Mouse (Mus musculus) layer of hippocampus, adult 9-11 months (tissue): ENCODE results near the gene Fbxl5.

Experiments used
- DNase-seq: peaks from one replicate; pipeline ENCODE4 v3.0.0; 2022

Gene Fbxl5

GRCm38 (mm10) chr5:43826883-43827282 lies 5.4 kb upstream of the Fbxl5 start:
- no peak for DNase-seq

DNA sequence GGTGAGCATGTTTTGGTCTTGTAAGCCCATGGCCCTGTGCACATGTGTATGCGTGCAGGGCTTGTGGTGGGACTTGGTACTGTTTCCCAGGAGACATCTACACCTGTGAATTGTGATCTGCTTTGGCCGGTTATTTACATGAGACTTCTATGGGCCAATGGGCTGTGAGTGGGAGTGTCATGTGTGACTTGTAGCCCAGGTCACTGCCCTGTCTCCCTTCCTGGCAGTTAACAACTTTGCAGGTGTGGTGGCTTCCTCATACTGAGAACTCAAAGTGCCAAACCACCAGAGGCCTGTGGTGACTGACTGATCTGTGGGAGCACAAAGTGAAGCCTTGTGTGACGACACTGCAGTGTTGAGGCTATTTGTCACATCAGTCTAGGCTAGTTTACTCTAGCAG lies 3.1 kb upstream of the Fbxl5 start:
- DNase-seq: no peak

DNA sequence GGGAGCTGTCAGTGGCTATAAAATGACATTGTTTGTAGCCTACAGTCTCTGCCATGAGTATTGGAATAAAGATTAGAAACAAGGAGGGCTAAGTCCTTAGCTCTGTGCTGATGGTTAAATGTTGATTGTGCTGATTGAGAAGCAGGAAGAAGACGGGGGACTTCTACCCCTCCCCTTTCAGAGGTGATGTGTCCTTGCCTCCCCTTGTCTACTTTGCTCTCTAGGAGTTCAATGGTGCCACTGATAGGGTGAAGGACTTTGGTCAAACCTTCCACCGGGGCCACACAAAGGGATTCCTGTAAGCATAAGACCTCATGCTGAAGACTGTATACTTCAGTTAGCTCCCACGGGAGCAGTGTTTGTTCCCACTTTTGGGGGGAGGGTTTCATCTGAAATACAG lies 1.4 kb upstream of the Fbxl5 start:
- DNase-seq: no peak

DNA sequence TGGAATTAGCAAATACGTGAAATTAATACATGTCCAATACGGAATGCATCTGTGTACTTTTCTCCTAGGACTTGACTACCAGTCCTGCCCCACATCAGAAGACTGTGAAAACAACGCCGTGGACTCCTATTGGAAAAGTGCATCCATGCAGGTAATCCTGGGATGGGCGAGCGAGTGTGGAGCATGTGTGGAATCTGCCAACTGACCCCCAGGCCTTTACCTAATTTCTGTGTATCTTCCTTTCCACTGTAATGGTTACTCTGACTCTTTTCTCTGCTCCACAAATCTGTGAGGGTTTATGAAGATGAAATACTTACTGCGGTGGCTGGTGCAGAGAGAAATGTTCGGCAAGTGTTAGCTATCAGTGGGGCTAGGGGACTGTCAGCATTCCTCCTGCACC lies 761 bp upstream of the Fbxl5 start:
- no peak for DNase-seq

DNA sequence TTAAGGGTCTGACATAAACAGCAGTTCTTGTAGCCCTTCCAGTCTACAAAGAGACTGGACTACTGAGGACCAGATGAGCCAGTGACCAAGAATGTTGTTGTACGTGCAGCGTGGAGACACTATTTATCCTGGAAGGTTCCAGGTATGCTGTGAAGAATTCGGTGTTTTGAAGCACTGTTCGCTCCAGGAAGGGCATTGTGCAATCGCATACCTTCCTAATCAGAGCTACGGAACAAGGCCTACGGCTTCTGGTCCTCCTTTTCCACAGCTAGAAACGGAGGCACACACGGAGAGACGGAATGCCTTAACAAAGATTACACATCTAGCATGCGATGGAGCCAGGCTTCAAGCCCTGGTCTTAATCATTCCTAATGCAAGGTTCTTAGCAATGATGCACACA lies 653 bp downstream of the Fbxl5 start:
- DNase-seq: no peak

DNA sequence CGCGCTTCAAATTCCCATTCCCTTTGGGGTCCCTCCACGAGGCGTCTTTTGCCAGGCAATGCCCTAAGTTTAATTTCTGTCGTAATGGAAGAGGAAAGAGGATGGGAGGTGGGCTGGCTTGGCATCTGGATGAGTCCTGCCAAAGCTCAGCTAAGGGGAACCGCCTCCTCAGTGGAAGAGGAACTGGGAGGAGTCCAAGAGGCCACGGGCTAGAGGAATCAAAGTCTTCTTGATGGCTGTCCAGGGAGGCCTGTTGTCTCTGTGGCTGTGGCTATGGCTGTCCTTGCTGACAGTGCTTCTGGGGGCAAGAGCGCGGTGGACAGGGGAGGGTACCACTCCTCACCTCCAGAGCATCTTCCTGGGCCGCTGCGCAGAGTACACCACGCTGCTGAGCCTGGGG lies 2.7 kb downstream of the Fbxl5 start, which contains the start of gene Bst1:
Bst1 (plus strand) TSS at position 191 of the 400 bp plus-strand sequence.
- no peak for DNase-seq

- no peak for DNase-seq
Observed at GRCm38 (mm10) chr5:43815769-43816168, 5.7 kb downstream of the Fbxl5 start.

DNA sequence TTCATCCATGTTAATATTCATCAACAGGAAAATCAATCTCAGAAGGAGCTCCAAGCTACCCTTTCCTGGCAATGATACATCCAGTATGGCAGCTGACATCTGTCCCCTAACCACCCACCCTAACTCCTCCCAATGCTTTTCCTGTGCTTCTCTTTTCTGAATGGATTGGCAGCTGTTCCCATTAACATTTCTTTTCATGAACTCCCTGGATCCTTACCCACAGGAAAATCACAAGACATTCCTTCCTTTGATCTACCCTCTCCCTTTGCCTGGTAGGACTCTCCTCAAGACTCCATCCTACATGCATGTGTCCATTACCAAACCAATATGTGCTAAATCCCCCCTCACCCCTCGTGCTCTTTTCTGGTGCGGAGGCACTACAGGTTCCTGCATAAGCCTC lies 6.9 kb downstream of the Fbxl5 start:
- no peak for DNase-seq

- DNase-seq: no peak
Observed at GRCm38 (mm10) chr5:43810427-43811062, 10.9 kb downstream of the Fbxl5 start.

DNA sequence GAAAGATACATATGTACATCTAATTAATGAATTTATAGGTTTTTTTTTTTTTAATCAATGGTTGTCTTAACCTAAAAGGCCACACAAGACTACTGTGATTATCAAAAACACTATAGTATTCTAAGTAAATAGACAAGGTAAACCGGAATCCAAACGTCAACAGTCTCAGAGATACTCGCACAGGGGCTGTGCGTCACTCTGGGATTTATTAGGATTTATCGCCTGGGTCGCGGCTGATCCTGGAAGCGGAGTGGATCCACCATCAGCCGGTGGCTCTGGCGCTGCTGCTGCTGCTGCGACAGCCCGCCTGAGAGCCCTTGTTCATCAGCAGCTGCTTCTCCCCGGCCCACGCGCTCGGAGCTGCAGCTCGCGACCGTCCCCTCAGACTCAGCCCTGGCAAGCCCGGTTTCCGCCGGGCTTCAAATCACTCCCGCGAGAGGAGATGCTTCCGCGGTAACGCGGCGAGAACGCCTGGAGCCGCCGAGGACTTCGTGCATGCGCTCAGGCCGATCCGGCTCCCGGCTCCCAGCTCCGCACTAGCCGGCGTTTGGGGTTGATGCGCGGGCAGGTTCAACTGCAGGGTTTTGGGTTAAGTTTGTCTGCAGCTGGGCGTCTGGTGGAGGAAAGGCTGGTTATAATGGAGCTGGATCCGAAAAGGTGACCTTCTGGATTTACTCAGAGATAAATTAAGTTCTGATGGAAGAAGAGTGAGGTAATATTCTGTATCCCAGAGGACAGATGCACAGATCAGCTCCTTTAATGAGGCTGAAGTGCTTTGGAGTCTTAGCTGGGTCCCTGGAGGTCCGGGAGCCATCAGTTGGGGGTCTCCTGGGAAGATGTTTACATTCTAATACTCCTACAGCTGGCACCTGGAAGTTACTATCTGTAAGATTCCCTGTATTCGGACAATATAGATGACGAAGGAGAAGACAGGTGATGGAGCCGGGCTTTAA lies 13.4 kb downstream of the Fbxl5 start:
- peak; percentile 82 for DNase-seq

- DNase-seq: no peak
Observed at GRCm38 (mm10) chr5:43806914-43807313, 14.5 kb downstream of the Fbxl5 start.

GRCm38 (mm10) chr5:43806340-43806739 lies 15.1 kb downstream of the Fbxl5 start:
- no peak for DNase-seq

- DNase-seq: no peak
Observed at GRCm38 (mm10) chr5:43805401-43805800, 16.0 kb downstream of the Fbxl5 start.

GRCm38 (mm10) chr5:43801798-43802197 lies 19.6 kb downstream of the Fbxl5 start:
- DNase-seq: no peak

DNA sequence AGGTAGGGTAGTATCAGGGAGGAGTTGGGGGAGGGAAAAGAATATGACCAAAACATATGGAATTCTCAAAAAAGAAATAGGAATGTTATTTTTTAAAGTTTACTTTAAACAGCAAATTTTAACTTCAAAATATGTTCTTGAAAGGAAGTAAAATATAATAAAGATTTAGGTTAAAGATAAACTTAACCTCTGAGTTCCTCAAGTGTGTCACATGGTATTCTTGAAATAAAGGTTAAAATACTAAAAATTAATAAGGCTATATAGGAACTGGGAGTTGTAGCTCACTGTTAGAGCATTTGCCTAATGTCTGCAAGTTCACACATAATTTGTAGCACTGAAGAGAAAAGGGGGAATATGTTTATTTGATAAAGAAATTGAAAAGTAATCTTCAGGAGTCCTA lies 20.2 kb downstream of the Fbxl5 start:
- DNase-seq: no peak

GRCm38 (mm10) chr5:43800700-43801099 lies 20.7 kb downstream of the Fbxl5 start:
- no peak for DNase-seq

DNA sequence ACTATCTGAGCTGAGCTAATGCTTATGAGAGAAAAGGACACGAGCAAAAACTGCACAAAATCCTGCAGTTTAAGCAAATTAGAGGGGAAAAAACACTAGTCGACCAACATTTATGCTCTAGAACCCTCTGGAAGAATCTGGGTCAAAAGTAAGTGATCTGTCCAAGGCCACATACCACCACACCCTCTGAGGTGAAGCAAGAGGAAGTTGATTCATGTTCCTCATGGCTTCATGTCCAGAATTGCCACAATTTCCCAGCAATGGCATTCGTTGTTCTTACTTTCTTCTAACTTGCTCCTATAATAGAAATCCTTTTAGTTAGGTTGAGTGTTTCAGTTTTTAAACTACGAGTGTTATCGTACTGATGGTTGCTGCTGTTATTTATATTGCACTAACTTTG lies 21.9 kb downstream of the Fbxl5 start:
- no peak for DNase-seq

GRCm38 (mm10) chr5:43792354-43792753 lies 29.1 kb downstream of the Fbxl5 start:
- no peak for DNase-seq

DNA sequence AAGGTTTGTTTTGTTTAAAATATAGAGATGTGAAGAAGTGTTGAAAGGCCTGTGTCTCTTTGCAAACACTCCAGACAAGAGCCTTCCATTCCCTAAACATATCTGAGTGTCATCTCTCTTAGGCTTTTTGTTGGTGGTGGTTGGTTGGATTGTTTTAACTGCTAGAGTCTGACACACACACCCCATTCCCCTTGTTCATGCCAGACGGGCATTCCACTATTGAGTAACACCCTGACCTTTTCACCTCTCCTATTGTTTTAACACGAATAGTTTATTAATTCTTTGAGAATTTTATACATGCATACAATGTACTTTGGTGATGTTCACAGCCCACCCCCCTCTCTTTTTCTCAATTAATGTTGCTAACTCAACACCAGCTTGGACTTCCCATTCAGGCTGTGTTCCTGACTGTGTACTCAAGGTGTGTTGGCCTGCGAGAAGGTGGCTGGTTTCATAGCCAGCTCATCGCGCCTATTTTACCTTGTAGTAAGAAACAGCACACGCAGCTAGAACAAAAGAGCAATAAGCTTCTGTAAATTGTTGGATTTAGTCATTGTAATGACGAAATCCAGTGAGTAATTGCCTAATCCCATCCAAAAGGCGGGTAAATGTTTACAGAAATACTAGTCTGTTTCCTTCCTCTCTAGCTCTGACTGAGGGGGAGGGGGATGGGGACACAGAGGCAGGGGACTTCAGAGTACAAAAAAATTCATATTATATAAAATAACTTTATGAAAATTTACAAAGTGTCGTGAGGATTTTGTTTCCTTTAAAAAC lies 33.3 kb downstream of the Fbxl5 start:
- no peak for DNase-seq

DNA sequence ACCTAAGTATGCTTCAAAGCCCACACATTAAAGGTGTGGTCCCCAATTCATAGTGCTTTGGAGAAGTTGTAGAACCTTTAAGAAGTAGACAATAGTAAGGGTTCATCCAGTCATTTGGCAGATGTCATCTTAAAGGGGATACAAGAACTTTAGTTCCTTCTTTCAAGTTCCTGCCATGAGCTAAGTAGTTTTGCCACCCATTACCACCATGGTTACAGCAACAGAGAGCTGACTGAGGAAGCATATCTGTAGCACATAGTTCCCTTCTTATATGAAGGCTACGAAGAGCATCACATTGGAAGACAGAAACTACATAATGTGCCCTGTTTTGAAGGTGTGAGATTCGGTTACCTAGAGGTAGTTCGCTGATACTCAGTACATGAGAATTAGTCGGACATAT lies 34.8 kb downstream of the Fbxl5 start:
- DNase-seq: no peak

- DNase-seq: no peak
Observed at GRCm38 (mm10) chr5:43783996-43784395, 37.4 kb downstream of the Fbxl5 start.

DNA sequence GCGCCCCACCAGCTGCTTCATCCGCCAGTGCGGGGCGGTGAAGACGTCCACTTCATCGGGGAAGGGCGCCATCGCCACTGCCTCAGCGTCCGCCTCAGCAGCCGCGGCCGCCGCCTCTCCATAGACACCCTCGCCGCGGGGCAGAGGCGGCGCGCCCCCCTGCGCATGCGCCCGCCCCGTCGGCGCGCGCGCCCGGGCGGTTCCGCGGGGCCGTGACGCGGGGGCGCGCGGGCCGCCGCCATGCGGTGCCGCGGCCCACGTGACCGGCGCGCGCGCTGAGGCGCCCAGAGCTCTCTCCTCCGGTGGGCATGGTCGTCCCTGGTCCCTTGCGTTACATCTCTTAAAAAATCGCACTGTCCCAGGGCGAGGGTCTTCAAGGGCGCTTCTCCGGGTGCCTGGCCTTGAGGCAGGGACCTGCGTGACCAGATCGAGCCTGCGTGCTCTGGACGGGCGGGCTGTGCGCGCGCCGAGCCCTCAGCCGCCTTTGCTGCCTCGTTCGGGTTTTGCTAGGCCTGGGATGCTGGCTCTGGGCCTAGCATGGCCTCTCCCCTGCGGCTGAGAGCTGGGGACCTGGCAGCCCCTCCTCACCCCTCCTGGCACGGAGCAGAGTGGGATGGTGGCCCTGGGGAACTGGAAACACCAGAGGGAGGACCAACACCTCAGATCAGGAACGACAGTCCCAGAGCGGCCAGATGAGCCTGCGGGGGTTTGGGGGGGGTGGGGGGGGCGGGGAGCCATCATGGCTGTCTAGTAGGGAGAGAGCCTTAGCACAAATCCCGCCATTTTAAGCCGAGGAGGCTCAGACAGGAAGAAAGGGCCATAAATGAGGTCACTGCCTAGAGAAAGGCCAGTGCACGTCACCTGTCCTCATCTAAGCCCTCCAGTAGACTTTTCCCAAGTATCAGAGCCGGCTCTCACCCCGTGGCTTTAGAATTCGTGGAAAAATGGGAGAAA lies 39.2 kb downstream of the Fbxl5 start:
- peak; percentile 78 for DNase-seq
